Mouse (Mus musculus) gastrocnemius, postnatal 4 days (tissue): ENCODE measurements at regions not wholly inside any gene's neighbourhood (a gene's known extent, or its start where the extent isn't known, plus 50 kb on each side); places are given as distances from the start of the nearest gene placed in this dataset.
"Not testable (repeated sequence)": the region's sequence is repeated elsewhere in the genome, so short reads cannot be mapped to it uniquely, and the experiment has no call there.

ENCODE experiments used
- DNase-seq, 2 experiments: peaks; one replicate each; pipeline ENCODE4 v3.0.0; 2021 to 2022; ENCODE audit warnings: low spot score in 2 of 2, mixed read lengths in 2 of 2

DNA sequence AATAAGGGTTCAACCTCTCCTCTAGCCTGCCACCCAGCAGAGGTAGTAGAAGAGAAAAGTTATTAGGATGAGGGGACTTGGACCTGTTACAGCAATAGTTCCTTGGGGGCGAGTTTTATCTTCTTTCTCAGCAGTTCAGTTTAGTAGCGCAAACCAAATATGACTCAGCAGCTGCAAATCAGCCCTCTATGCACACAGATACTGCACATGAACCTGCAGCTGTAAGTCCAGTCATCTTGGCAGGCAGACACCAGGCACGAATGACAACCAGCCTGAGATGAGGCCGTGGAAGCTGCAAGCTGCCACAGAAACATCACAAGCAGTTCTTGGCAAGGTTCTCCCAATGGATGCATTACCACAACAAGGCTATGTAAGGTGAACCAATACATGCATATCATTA, 327.0 kb upstream of the Akr1e1 start:
- DNase-seq: no peak

DNA sequence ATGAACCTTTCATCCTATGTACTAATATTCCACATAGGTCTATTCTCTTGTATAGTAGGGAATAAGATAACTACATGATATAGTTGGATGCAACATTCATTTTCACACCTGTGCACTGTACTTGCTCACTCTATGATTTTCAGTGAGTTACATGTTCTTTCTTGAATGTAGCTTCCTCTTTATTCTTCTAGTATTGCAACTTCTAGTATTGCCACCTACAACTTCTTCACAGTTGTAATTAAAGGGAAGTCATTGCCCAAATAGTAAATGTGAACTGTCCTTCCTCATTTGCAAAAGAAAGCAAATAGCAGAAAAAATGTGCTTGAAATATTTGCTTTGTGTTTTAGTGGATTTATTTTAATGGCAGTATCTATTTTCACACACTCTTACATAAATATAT, 330.9 kb upstream of the Akr1e1 start:
- no peak for DNase-seq

DNA sequence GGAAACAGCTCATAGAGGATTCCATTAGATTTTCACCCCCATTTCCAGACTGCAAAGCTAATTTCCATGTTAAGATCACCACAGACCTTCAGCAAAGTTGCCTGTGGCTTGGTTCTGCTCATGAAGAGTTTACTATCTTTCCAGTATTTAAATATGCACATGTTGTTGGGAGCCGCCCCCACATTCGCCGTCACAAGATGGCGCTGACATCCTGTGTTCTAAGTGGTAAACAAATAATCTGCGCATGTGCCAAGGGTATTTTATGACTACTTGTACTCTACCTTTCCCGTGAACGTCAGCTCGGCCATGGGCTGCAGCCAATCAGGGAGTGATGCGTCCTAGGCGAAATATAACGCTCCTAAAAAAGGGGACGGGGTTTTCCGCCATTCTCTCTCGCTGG, 333.5 kb upstream of the Akr1e1 start:
- DNase-seq: not testable (repeated sequence)

- no peak for DNase-seq
These were observed 334.1 kb upstream of the Akr1e1 start for GRCm38 (mm10) chr13:4943046-4943445.

GRCm38 (mm10) chr13:4955384-4955783, 346.4 kb upstream of the Akr1e1 start:
- no peak for DNase-seq

GRCm38 (mm10) chr13:4964824-4965223, 355.9 kb upstream of the Akr1e1 start:
- no peak for DNase-seq

DNA sequence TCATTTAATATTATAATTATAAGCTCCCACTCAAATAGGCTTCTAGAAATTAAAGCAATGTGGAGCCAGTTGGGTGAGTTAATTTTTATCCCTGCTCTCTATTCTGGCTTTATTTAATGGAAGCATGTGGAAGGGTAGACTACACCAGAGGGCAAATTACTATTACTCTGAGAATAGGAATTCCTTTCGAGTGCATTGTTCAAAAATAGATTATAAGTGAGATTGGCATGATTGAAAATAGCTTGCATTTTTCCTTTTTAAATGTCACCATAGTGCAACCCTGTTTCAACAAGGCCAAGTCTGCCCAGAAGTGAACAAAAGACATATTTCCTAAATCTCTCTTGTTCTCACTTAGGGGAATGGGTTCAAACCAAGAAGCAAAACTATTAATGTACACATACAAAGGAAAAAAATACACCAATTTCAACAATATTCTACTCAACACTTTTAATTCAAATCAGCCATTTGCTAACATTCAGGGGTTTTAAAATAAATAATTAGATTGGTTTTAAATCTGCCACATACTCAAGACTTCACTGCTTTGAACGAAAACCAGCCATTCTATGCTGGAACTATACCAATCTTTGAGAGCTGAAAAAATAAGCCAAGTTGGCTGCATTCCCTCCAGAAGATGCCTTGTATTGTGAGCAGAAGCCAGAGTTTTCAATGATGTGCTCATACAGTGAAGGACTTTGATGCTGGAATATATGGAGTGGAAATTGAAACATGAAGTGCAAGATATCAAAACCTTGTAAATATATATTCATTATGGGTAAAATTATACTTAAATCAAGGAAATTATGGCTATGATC, 361.3 kb upstream of the Akr1e1 start:
- no peak for DNase-seq

- DNase-seq: no peak
These were observed 362.6 kb upstream of the Akr1e1 start for GRCm38 (mm10) chr13:4971472-4972067.

- no peak for DNase-seq
These were observed 383.9 kb upstream of the Akr1e1 start for GRCm38 (mm10) chr13:4992876-4993275.

DNA sequence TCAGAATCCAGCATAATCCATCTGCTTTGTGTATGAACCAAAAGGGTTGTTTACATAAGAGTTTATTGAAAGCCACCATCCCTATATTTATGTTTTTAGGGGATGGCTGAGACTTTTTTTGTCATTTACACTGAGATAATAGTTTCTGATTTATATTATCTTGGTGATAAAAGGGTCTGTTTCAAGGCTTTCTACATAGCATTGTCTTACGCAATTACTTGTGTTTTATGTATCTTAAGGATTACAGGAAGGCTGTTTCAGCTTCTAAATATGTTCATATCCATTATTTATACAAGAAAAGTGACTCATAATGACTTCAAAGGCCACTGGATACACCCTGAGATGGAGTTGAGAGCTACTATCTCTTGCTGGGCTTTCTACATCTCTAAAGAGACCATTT, 399.3 kb upstream of the Akr1e1 start:
- DNase-seq: no peak

- no peak for DNase-seq
These were observed 413.5 kb upstream of the Akr1e1 start for GRCm38 (mm10) chr13:5022439-5022838.

DNA sequence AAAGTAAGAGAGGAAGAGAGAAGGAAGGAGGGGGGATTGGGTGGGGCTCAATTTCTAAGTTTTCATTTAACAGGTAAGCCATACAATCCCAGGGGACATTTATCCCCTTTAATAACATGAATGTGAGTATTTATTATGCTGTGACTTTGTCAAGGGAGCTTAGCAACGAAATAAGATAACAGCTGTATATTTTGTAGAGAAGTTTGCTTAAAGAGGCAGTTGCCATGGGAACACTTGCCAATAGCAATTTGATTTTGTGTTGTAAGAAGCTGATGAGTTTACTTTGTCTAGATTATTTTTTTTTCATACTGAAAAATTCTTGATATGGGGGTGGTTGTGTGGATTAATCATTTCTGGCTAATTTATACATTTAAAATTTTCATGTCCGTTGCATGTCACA, 450.9 kb upstream of the Akr1e1 start:
- no peak for DNase-seq

DNA sequence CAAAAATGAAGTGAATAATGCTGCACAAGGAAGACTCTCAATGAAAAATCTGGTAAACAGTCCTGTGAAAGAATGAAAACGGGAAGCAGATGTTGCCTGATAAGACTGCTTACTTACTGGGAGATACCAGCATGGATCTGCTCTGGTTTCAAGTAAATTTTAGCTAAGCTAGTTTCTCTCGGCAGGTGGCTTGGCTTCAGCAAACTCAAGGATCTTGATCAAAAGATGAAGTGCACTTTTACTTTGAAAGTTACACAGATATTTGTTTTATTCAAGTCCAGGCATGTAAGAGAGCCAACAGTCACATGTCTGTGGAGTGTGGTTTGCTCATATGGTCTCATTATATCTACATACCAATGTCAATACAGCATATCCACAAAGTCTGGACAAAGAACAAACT, 451.5 kb upstream of the Akr1e1 start:
- DNase-seq: no peak

DNA sequence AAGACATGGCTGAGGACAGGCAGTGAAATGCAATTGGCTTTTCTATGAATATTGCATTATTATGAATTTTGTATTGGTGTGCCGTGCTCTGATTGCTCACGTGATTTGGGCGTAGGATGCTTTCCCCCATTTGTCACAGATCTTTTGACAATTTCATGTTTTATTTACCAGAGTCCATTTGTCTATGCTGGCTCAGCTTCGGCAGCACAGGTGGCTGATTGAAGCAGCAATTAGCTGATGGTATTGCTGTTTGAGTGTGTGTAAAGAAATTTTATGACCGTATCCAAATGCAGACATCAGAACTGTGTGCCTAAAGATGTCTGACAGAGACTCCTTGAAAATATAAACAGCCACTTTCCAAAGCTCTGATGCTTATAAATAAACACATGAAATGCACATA, 498.5 kb upstream of the Akr1e1 start:
- no peak for DNase-seq

- no peak for DNase-seq
These were observed 545.9 kb upstream of the Akr1e1 start for GRCm38 (mm10) chr13:5154911-5155310.

GRCm38 (mm10) chr13:5159765-5160684, 551.1 kb upstream of the Akr1e1 start:
- no peak for DNase-seq

- DNase-seq: no peak
These were observed 557.7 kb upstream of the Akr1e1 start for GRCm38 (mm10) chr13:5166716-5167115.

GRCm38 (mm10) chr13:5178996-5179395, 570.0 kb upstream of the Akr1e1 start:
- DNase-seq: no peak

GRCm38 (mm10) chr13:5179552-5179951, 570.6 kb upstream of the Akr1e1 start:
- DNase-seq: no peak

DNA sequence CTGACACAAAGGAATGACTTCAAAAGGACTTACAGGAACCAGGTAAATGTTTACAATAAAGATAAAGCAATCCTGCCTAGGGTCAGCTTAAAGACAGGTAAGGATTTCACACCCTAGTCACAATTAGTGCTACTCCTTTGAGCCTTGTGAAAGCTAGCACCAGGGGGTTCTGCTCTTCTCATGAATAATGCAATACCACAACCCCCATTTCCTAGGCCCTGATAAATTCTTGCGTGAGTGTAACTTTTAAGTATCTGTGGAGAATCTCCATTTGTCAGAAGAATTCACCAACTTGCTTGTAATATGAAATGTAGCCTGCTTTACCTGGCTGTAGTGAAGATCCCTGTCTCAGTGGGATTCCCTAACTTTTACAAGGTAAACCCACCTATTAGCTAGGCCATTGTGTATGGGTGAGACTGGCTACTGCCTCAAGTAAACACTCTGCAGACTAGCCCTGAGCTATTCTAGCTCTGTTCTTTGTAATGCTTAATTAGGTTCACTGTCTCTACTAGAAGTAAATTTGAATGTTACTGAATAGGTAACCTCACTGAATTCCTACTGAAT, 576.3 kb upstream of the Akr1e1 start:
- not testable (repeated sequence) for DNase-seq

- DNase-seq: no peak
These were observed 593.8 kb upstream of the Akr1e1 start for GRCm38 (mm10) chr13:5202736-5203135.

- no peak for DNase-seq
These were observed 595.2 kb upstream of the Akr1e1 start for GRCm38 (mm10) chr13:5204143-5204542.
